Mouse (Mus musculus): ENCODE data around the gene Cenpi. TPM values are rescaled to one million over a fixed set of nuclear protein-coding genes. Genes with fewer than 3 reads are reported as not detected.
A peak's percentile ranks its signal among the peaks of the same experiment; 100 is the strongest.

Cenpi gene
- total RNA-seq, 2 experiments from 2014 or later: 1.7 to 2.2 TPM

- DNase-seq (ENCODE audit: low spot score in 2 of 2): no peak
Measured at GRCm38 (mm10) chrX:134359336-134359735, 51.5 kb downstream of the Cenpi start.

GRCm38 (mm10) chrX:134362156-134362555 is 54.3 kb downstream of the Cenpi start:
- DNase-seq (ENCODE audit: low spot score in 2 of 2): no peak

- no peak for DNase-seq (ENCODE audit: low spot score in 2 of 2)
Measured at GRCm38 (mm10) chrX:134365421-134365820, 57.5 kb downstream of the Cenpi start.

- no peak for DNase-seq (ENCODE audit: low spot score in 2 of 2)
Measured at GRCm38 (mm10) chrX:134366547-134366946, 58.7 kb downstream of the Cenpi start.

- DNase-seq (ENCODE audit: low spot score in 2 of 2): no peak
Measured at GRCm38 (mm10) chrX:134371279-134371678, 63.4 kb downstream of the Cenpi start.

- no peak for DNase-seq (ENCODE audit: low spot score in 2 of 2)
Measured at GRCm38 (mm10) chrX:134374190-134374589, 66.3 kb downstream of the Cenpi start.

- DNase-seq (ENCODE audit: low spot score in 2 of 2): peak in 1 of 2 experiments; percentile 9
Measured at GRCm38 (mm10) chrX:134384896-134385295, 77.0 kb downstream of the Cenpi start.

- no peak for DNase-seq (ENCODE audit: low spot score in 2 of 2)
Measured at GRCm38 (mm10) chrX:134398972-134399371, 91.1 kb downstream of the Cenpi start.

- DNase-seq (ENCODE audit: low spot score in 2 of 2): no peak
Measured at GRCm38 (mm10) chrX:134403863-134404583, 96.1 kb downstream of the Cenpi start, which contains the start of gene Drp2. Gene Drp2 (plus strand): TSS chrX:134404551.

- DNase-seq (ENCODE audit: low spot score in 2 of 2): no peak
Measured at GRCm38 (mm10) chrX:134404584-134404955, 96.7 kb downstream of the Cenpi start.

GRCm38 (mm10) chrX:134409354-134409900 is 101.5 kb downstream of the Cenpi start:
- DNase-seq (ENCODE audit: low spot score in 2 of 2): no peak

- DNase-seq (ENCODE audit: low spot score in 2 of 2): no peak
Measured at GRCm38 (mm10) chrX:134412096-134412495, 104.2 kb downstream of the Cenpi start.

Other genes starting within 250 kb of the Cenpi start
- 10 to 100 TPM; 31.9 to 33.2 TPM for gene Cstf2, start 248.9 kb upstream of the Cenpi start, total RNA-seq (2021)
- gene Xkrx, start 146.0 kb upstream of the Cenpi start, total RNA-seq (2021): under 1 TPM; 0.35 to 0.96 TPM
- not detected for gene Arl13a, start 120.6 kb upstream of the Cenpi start, total RNA-seq (2021)
- not detected for gene Nox1, start 86.1 kb upstream of the Cenpi start, total RNA-seq (2021)
- gene Trmt2b, start 31.1 kb upstream of the Cenpi start, total RNA-seq (2021): 10 to 100 TPM; 41.9 to 46.7 TPM
- 100 to 1,000 TPM; 284 to 319 TPM for gene Tmem35a, start 12.9 kb upstream of the Cenpi start, total RNA-seq (2021)
- gene Drp2, start 96.5 kb downstream of the Cenpi start, total RNA-seq (2021): under 1 TPM; 0.30 to 0.32 TPM
- not detected for gene Taf7l, start 168.4 kb downstream of the Cenpi start, total RNA-seq (2021)
- 10 to 100 TPM; 31.3 to 36.7 TPM for gene Timm8a1, start 233.8 kb downstream of the Cenpi start, total RNA-seq (2021)

All from adrenal gland, adult 18-20 months (tissue).